Mouse (Mus musculus): Measurements from ENCODE around the gene Gm42906. TPM values are rescaled to one million over a fixed set of nuclear protein-coding genes. Genes with fewer than 3 reads are reported as not detected.

Gene Gm42906
- polyA plus RNA-seq, 1 experiment from 2014 or later, result 0.38 TPM

- no peaks in the 10 kb centered on the region for H3K36me3 ChIP-seq
- H3K9ac ChIP-seq, result no peak overlapping the region
- no peaks in the 10 kb centered on the region for H3K27me3 ChIP-seq
- no peak overlapping the region for H3K4me2 ChIP-seq
- WGBS, result 83% methylated on average over 4 of the region's 4 CpGs
- H3K4me3 ChIP-seq, result no peak overlapping the region
- no peak for ATAC-seq (replicated peaks; ENCODE audit: insufficient number of reproducible peaks, insufficient read depth, low FRiP score, low read depth)
- no peaks in the 10 kb centered on the region for H3K4me1 ChIP-seq (replicated peaks)
- no peak overlapping the region for H3K27ac ChIP-seq
- no peaks in the 10 kb centered on the region for H3K9me3 ChIP-seq (replicated peaks)
Measured at GRCm38 (mm10) chr5:151293591-151293990, 134.4 kb downstream of the Gm42906 start.

- 13% methylated on average over 1 of the region's 1 CpGs for WGBS
Measured at GRCm38 (mm10) chr5:151292310-151292709, 135.7 kb downstream of the Gm42906 start.

GRCm38 (mm10) chr5:151286331-151286730 lies 141.6 kb downstream of the Gm42906 start:
- Histone ChIP-seq H3K4me3 (no peak overlapping the region), H3K4me2 (no peak overlapping the region), H3K27me3 (no peaks in the 10 kb centered on the region), H3K27ac (no peak overlapping the region), H3K9ac (no peak overlapping the region), H3K9me3 (replicated peaks) (no peaks in the 10 kb centered on the region), H3K36me3 (no peaks in the 10 kb centered on the region), H3K4me1 (replicated peaks) (no peaks in the 10 kb centered on the region)
- no peak for ATAC-seq (replicated peaks; ENCODE audit: insufficient number of reproducible peaks, insufficient read depth, low FRiP score, low read depth)
- WGBS, result 73% methylated on average over 1 of the region's 1 CpGs

More at GRCm38 (mm10) chr5:151292310-151292709, 135.7 kb downstream of the Gm42906 start:
- Histone ChIP-seq H3K36me3 (no peaks in the 10 kb centered on the region), H3K27ac (no peak overlapping the region), H3K4me3 (no peak overlapping the region), H3K9ac (no peak overlapping the region), H3K4me1 (replicated peaks) (no peaks in the 10 kb centered on the region), H3K4me2 (no peak overlapping the region), H3K9me3 (replicated peaks) (no peaks in the 10 kb centered on the region), H3K27me3 (no peaks in the 10 kb centered on the region)
- ATAC-seq (replicated peaks; ENCODE audit: insufficient number of reproducible peaks, insufficient read depth, low FRiP score, low read depth), result no peak

GRCm38 (mm10) chr5:151279531-151279930 lies 148.4 kb downstream of the Gm42906 start:
- no peak for ATAC-seq (replicated peaks; ENCODE audit: insufficient number of reproducible peaks, insufficient read depth, low FRiP score, low read depth)
- H3K27ac ChIP-seq, result no peak overlapping the region
- no peak overlapping the region for H3K4me3 ChIP-seq
- WGBS, result 80% methylated on average over 7 of the region's 7 CpGs
- H3K4me2 ChIP-seq, result no peak overlapping the region
- no peaks in the 10 kb centered on the region for H3K4me1 ChIP-seq (replicated peaks)
- H3K27me3 ChIP-seq, result no peaks in the 10 kb centered on the region
- H3K9me3 ChIP-seq (replicated peaks), result no peaks in the 10 kb centered on the region
- no peak overlapping the region for H3K9ac ChIP-seq
- H3K36me3 ChIP-seq, result no peaks in the 10 kb centered on the region

GRCm38 (mm10) chr5:151277927-151278326 lies 150.0 kb downstream of the Gm42906 start:
- 82% methylated on average over 6 of the region's 6 CpGs for WGBS
- ATAC-seq (replicated peaks; ENCODE audit: insufficient number of reproducible peaks, insufficient read depth, low FRiP score, low read depth), result no peak
- Histone ChIP-seq H3K27ac (no peak overlapping the region), H3K4me3 (no peak overlapping the region), H3K36me3 (no peaks in the 10 kb centered on the region), H3K27me3 (no peaks in the 10 kb centered on the region), H3K9me3 (replicated peaks) (no peaks in the 10 kb centered on the region), H3K4me1 (replicated peaks) (no peaks in the 10 kb centered on the region), H3K4me2 (no peak overlapping the region), H3K9ac (no peak overlapping the region)

GRCm38 (mm10) chr5:151275986-151276385 lies 152.0 kb downstream of the Gm42906 start:
- Histone ChIP-seq H3K4me1 (replicated peaks) (no peaks in the 10 kb centered on the region), H3K36me3 (no peaks in the 10 kb centered on the region), H3K4me2 (no peak overlapping the region), H3K27me3 (no peaks in the 10 kb centered on the region), H3K4me3 (no peak overlapping the region), H3K9ac (no peak overlapping the region), H3K27ac (no peak overlapping the region), H3K9me3 (replicated peaks) (no peaks in the 10 kb centered on the region)
- 83% methylated on average over 2 of the region's 2 CpGs for WGBS
- ATAC-seq (replicated peaks; ENCODE audit: insufficient number of reproducible peaks, insufficient read depth, low FRiP score, low read depth), result no peak

GRCm38 (mm10) chr5:151274265-151274664 lies 153.7 kb downstream of the Gm42906 start:
- H3K27ac ChIP-seq, result no peak overlapping the region
- H3K4me1 ChIP-seq (replicated peaks), result no peaks in the 10 kb centered on the region
- 47% methylated on average over 6 of the region's 6 CpGs for WGBS
- no peak overlapping the region for H3K9ac ChIP-seq
- ATAC-seq (replicated peaks; ENCODE audit: insufficient number of reproducible peaks, insufficient read depth, low FRiP score, low read depth), result no peak
- H3K9me3 ChIP-seq (replicated peaks), result no peaks in the 10 kb centered on the region
- no peaks in the 10 kb centered on the region for H3K36me3 ChIP-seq
- no peak overlapping the region for H3K4me3 ChIP-seq
- H3K4me2 ChIP-seq, result no peak overlapping the region
- H3K27me3 ChIP-seq, result no peaks in the 10 kb centered on the region

GRCm38 (mm10) chr5:151270815-151271214 lies 157.1 kb downstream of the Gm42906 start:
- no peak overlapping the region for H3K4me2 ChIP-seq
- H3K9ac ChIP-seq, result no peak overlapping the region
- WGBS, result 90% methylated on average over 5 of the region's 5 CpGs
- no peaks in the 10 kb centered on the region for H3K4me1 ChIP-seq (replicated peaks)
- no peaks in the 10 kb centered on the region for H3K27me3 ChIP-seq
- H3K4me3 ChIP-seq, result no peak overlapping the region
- no peaks in the 10 kb centered on the region for H3K9me3 ChIP-seq (replicated peaks)
- ATAC-seq (replicated peaks; ENCODE audit: insufficient number of reproducible peaks, insufficient read depth, low FRiP score, low read depth), result no peak
- no peak overlapping the region for H3K27ac ChIP-seq
- no peaks in the 10 kb centered on the region for H3K36me3 ChIP-seq

- H3K4me2 ChIP-seq, result no peak overlapping the region
- no peaks in the 10 kb centered on the region for H3K9me3 ChIP-seq (replicated peaks)
- 79% methylated on average over 14 of the region's 14 CpGs for WGBS
- H3K27me3 ChIP-seq, result no peaks in the 10 kb centered on the region
- H3K27ac ChIP-seq, result no peak overlapping the region
- no peak for ATAC-seq (replicated peaks; ENCODE audit: insufficient number of reproducible peaks, insufficient read depth, low FRiP score, low read depth)
- H3K4me3 ChIP-seq, result no peak overlapping the region
- no peaks in the 10 kb centered on the region for H3K36me3 ChIP-seq
- no peaks in the 10 kb centered on the region for H3K4me1 ChIP-seq (replicated peaks)
- H3K9ac ChIP-seq, result no peak overlapping the region
Measured at GRCm38 (mm10) chr5:151266896-151267634, 160.9 kb downstream of the Gm42906 start.

GRCm38 (mm10) chr5:151261558-151261957 lies 166.4 kb downstream of the Gm42906 start:
- WGBS, result 65% methylated on average over 2 of the region's 2 CpGs
- ATAC-seq (replicated peaks; ENCODE audit: insufficient number of reproducible peaks, insufficient read depth, low FRiP score, low read depth), result no peak
- H3K9ac ChIP-seq, result no peak overlapping the region
- H3K27me3 ChIP-seq, result no peaks in the 10 kb centered on the region
- no peaks in the 10 kb centered on the region for H3K9me3 ChIP-seq (replicated peaks)
- no peak overlapping the region for H3K4me2 ChIP-seq
- H3K4me1 ChIP-seq (replicated peaks), result no peaks in the 10 kb centered on the region
- no peaks in the 10 kb centered on the region for H3K36me3 ChIP-seq
- H3K27ac ChIP-seq, result no peak overlapping the region
- no peak overlapping the region for H3K4me3 ChIP-seq

- Histone ChIP-seq H3K27ac (no peak overlapping the region), H3K36me3 (no peaks in the 10 kb centered on the region), H3K4me1 (replicated peaks) (peaks cover 16% of the 10 kb centered on the region), H3K4me3 (peak overlapping the region; percentile 4; the same call in 1 of the 2 replicates), H3K9me3 (replicated peaks) (no peaks in the 10 kb centered on the region), H3K27me3 (no peaks in the 10 kb centered on the region), H3K4me2 (peak overlapping the region; percentile 34; the same call in 1 of the 2 replicates), H3K9ac (no peak overlapping the region)
- no peak for ATAC-seq (replicated peaks; ENCODE audit: insufficient number of reproducible peaks, insufficient read depth, low FRiP score, low read depth)
- WGBS, result 55% methylated on average over 8 of the region's 8 CpGs
Measured at GRCm38 (mm10) chr5:151252213-151252612, 175.8 kb downstream of the Gm42906 start.

GRCm38 (mm10) chr5:151251656-151252055 lies 176.3 kb downstream of the Gm42906 start:
- WGBS, result 56% methylated on average over 8 of the region's 8 CpGs
- no peaks in the 10 kb centered on the region for H3K36me3 ChIP-seq

More at GRCm38 (mm10) chr5:151251656-151252055, 176.3 kb downstream of the Gm42906 start:
- no peaks in the 10 kb centered on the region for H3K27me3 ChIP-seq
- H3K9ac ChIP-seq, result no peak overlapping the region
- no peak overlapping the region for H3K27ac ChIP-seq
- ATAC-seq (replicated peaks; ENCODE audit: insufficient number of reproducible peaks, insufficient read depth, low FRiP score, low read depth), result no peak
- H3K4me2 ChIP-seq, result no peak overlapping the region
- H3K9me3 ChIP-seq (replicated peaks), result no peaks in the 10 kb centered on the region
- H3K4me1 ChIP-seq (replicated peaks), result peaks cover 21% of the 10 kb centered on the region
- H3K4me3 ChIP-seq, result no peak overlapping the region

Data from heart, embryonic 15.5 days (tissue).